In the genomic region with DNA sequence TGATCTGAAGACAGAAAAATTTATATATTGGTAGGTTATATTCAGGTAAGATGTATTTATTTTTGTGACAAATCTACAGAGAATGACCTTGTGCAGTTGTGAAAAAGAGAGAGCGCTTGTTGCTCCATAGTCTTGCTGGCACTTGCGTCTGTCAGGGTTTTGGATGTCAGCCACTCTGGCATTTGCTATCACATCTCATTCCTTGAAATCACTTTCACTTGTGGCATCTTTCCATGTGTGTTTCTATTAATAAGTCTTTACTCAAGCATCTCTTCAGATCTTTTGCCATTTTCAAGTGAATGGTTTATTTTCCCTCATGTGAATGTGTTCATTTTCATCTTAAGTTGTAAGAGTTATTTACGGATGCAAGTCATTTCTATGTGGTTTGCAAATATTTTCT, we compare ENCODE assay signal across 16 mouse cellular contexts.
A peak's percentile ranks its signal among the peaks of the same experiment; 100 is the strongest.
DNase-seq lines count a peak whose midpoint lies in the region; ATAC-seq and TF ChIP-seq lines count a peak whose summit lies in the region.
"Had no signal": no experiment of that assay in that cellular context is flagged by ENCODE, and none has a peak within 500 bp of the region (broad histone marks: within the 10 kb centered on the region; RNA-seq: fewer than 3 reads in every experiment).

No protein-coding gene starts in this region.

- no peak overlapping the region for H3K9ac ChIP-seq in intestine, postnatal 0 days (ENCODE audit: low read depth, low read length)
- H3K9ac ChIP-seq: hindbrain, embryonic 15.5 days; limb, embryonic 13.5 days had no signal

- H3K27me3 ChIP-seq in intestine, postnatal 0 days (replicated peaks; ENCODE audit: control insufficient read depth, insufficient read depth, low read length), result no peaks in the 10 kb centered on the region
- H3K27me3 ChIP-seq: hindbrain, embryonic 15.5 days; limb, embryonic 13.5 days had no signal

- H3K4me2 ChIP-seq in intestine, postnatal 0 days (replicated peaks; ENCODE audit: low read depth), result no peak overlapping the region
- H3K4me2 ChIP-seq: hindbrain, embryonic 15.5 days; limb, embryonic 13.5 days; midbrain, embryonic 11.5 days had no signal

- no peaks in the 10 kb centered on the region for H3K9me3 ChIP-seq in intestine, postnatal 0 days (ENCODE audit: control insufficient read depth)
- H3K9me3 ChIP-seq: forebrain, embryonic 10.5 days; hindbrain, embryonic 15.5 days; limb, embryonic 13.5 days had no signal

- no peaks in the 10 kb centered on the region for H3K36me3 ChIP-seq in intestine, postnatal 0 days (ENCODE audit: control insufficient read depth, insufficient read depth)
- H3K36me3 ChIP-seq: forebrain, embryonic 10.5 days; hindbrain, embryonic 15.5 days; limb, embryonic 13.5 days had no signal

- peak; percentile 20 for DNase-seq in gastrocnemius, postnatal 14 days
- no peak for DNase-seq in gastrocnemius, postnatal 36 days
- peak; percentile 83 for DNase-seq in Muller cell, postnatal 12 days (ENCODE audit: inconsistent ontology term)
- peak; percentile 23 for DNase-seq in fibroblast of lung, adult 2 months (ENCODE audit: low read depth)
- DNase-seq in lung, postnatal 10 days, result peak; percentile 41
- DNase-seq in embryo, embryonic 11 days, result no peak
- DNase-seq: cerebellum, adult 9-10 months; kidney, adult 2 months; right cerebral cortex, postnatal 25 days had no signal

- WGBS in intestine, postnatal 0 days, result 78% methylated on average over 3 of the region's 3 CpGs

- intact Hi-C loops in gastrocnemius, postnatal 14 days (cut with DNase I; ENCODE audit: low total_unique reads), result no loop called here
- intact Hi-C loops in gastrocnemius, postnatal 36 days (cut with DNase I), result no loop called here

- no peak for ATAC-seq in intestine, postnatal 0 days
- ATAC-seq: activated CD4-positive, CD25-positive, alpha-beta regulatory T cell, adult 4 months had no signal

- H3K4me1 ChIP-seq in intestine, postnatal 0 days (replicated peaks; ENCODE audit: control insufficient read depth, insufficient read depth, low read length), result no peaks in the 10 kb centered on the region
- H3K4me1 ChIP-seq: forebrain, embryonic 10.5 days; hindbrain, embryonic 15.5 days; limb, embryonic 13.5 days had no signal

- no peak for TF ChIP-seq CTCF in intestine, postnatal 0 days (IDR thresholded peaks at IDR 0.05; ENCODE audit: low read depth)

- H3K27ac ChIP-seq in intestine, postnatal 0 days (ENCODE audit: low read depth, low read length), result no peak overlapping the region
- H3K27ac ChIP-seq: forebrain, embryonic 10.5 days; hindbrain, embryonic 15.5 days; limb, embryonic 13.5 days had no signal

- H3K4me3 ChIP-seq in intestine, postnatal 0 days (ENCODE audit: low read depth, low read length), result no peak overlapping the region
- H3K4me3 ChIP-seq: forebrain, embryonic 10.5 days; hindbrain, embryonic 15.5 days; limb, embryonic 13.5 days; myocyte had no signal

Comparison
In these comparisons a context has a peak if more than half of its experiments do, and no peak if none do; other contexts are left out.
1. DNase-seq: peak in gastrocnemius, postnatal 14 days (single experiment), Muller cell, postnatal 12 days (single experiment), fibroblast of lung, adult 2 months (single experiment) and lung, postnatal 10 days (single experiment); none in gastrocnemius, postnatal 36 days (0 of 2) and embryo, embryonic 11 days (single experiment).